Mouse (Mus musculus) spleen, adult 2 months (tissue): ENCODE data around the gene Crisp3.

Source experiments
- CTCF ChIP-seq: fragments of 200-500 bp; IDR thresholded peaks from 2 replicates; pipeline ENCODE4 v1.5.1; 2011; ENCODE audit warnings: mild to moderate bottlenecking, inconsistent platforms; ENCODE audit not compliant: insufficient read depth, insufficient read length, insufficient replicate concordance; ENCODE audit errors: extremely low read depth
- POLR2A ChIP-seq: fragments of 200-500 bp; IDR thresholded peaks from 2 replicates; pipeline ENCODE4 v1.6.1; 2011; ENCODE audit warnings: low read depth, low read length, inconsistent platforms

- TF ChIP-seq CTCF (no peak), POLR2A (no peak)
Observed at GRCm38 (mm10) chr17:40274906-40275470, 32.9 kb upstream of the Crisp3 start.
